Mouse (Mus musculus) T-helper 2 cell (primary cell): ENCODE results near the gene Olfr1132.
"Not testable (repeated sequence)": the region's sequence is repeated elsewhere in the genome, so short reads cannot be mapped to it uniquely, and the experiment has no call there.

ENCODE experiments used
- in situ Hi-C: fragments of 300-600 bp; cut with MboI, MseI; formaldehyde crosslinking; loops from one replicate; pipeline ENCODE4 v1.15.1; 2025; ENCODE audit warnings: high pct_unique_total_duplicates

The Olfr1132 gene

DNA sequence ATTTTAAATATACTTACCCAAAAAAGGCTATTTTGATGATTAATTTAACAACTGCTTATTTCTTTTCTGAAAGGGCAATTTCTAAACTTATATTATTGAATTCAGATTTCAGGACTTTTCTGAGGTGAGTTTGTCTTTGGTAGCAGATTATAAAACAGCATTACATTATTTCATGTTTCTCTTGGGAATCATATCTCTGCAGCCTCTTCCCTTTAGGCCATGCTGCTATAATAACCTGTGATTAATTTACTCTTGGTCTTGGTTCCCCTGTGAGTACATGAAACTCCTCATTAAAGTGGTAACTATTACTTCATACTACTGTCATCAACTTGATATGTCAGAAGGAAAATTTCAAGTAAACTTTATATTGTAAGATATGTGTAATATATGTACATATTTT lies at the start of gene Olfr1132:
Olfr1132 (minus strand) TSS at position 101 of the 400 bp plus-strand sequence.
- in situ Hi-C loops, result no loop called here

DNA sequence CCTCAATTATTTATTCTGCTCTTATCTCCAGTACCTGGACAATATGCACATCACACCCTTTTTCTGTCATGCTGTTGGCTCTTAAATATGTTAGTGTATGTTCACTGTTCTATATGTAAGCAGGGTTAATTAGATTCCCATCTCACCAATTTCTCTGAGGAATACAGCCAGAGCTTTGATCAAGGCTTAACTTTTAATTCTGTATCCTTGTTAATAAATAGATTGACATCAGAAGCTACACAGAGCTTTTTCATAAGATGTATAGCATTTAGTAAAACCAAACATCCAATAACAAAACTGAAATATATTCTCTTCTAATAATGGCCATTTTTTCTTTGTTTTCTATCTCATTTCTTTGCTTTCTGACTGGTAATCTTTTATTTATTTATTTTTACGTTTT lies 36.2 kb upstream of the Olfr1132 start, which contains the start of gene Olfr1135:
Olfr1135 (minus strand) TSS at position 101 of the 400 bp plus-strand sequence.
- in situ Hi-C loops, result no loop called here

DNA sequence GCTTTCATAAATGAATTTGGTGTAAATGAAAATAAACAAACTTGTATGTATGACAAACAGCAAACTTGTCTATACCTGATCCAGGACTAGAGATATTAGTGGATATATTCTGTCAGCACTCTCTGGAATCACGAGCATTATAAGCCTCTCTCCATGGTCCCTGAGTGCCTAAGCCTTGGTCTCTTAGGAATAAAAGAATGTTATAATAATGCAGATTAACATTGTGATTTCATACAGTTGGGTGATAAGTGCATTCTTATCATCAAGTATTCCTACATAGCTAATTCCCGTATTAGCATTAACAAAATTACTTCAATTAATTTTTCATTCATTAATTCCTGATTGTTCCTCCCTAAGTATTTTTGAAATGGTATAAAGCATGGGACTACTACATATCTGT lies 21.0 kb upstream of the Olfr1132 start, which contains the start of gene Olfr1134:
Olfr1134 (minus strand) TSS at position 101 of the 400 bp plus-strand sequence.
- in situ Hi-C loops, result loop anchor here (10.0 kb wide), 1 partner anchor 1936 kb away; the partner anchor contains the start of gene Olfr1246

DNA sequence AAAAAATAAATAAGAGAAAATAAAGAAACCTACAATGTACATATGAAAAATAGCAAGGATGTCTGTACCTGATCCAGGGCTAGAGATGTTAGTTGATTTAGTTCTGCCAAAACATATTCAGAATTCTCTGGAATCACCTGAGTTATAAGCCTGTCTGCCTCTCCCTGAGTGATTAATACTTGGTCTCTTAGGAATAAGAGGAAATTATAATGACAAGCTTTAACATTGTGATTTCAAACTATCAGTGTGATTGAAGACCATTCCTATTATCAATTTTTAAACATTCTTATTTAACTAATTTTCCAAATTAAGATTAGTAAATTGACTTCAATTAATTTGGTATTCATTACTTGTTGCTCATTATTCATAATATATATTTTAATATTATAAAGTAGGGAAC lies 9.9 kb upstream of the Olfr1132 start, which contains the start of gene Olfr1133:
Olfr1133 (minus strand) TSS at position 101 of the 400 bp plus-strand sequence.
- in situ Hi-C loops, result no loop called here

DNA sequence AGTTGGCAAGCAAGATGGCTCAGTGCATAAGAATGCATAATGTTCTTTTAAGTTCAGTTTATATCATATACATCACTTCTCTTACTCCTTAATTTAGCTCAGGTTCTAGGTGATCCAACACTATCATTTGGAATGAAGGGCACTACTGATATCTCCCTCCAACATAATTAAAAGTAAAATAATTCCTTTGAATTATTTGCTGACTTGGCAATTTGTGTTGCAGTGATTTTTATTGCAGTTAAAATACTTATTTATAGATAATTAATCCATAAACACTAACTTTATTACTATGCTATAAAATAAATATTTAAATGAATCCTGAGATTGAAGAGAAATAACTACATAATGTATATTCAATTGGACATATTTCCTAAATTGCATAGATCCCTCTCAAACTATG lies 5.1 kb upstream of the Olfr1132 start:
- in situ Hi-C loops, result no loop called here

DNA sequence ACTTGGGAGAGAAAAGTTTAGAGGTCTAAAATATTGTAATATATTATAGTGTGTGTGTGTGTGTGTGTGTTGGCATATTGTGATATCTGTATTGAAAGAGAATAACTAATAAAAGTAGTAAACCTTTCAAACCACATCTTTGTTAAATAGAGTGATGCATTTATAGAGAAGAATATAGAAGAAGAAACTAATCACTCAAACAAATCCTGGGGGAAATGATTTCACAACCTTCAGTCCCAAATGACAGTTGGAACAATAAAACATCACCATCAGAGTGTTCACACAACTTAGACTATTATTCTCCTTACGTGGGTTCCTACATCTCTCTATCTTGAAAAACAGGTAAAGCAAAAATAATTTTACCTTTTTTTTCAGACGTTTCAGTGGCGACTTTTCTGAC lies 10.5 kb downstream of the Olfr1132 start, which contains the start of gene Olfr1131:
Olfr1131 (plus strand) TSS at position 301 of the 400 bp plus-strand sequence.
- in situ Hi-C loops, result no loop called here

DNA sequence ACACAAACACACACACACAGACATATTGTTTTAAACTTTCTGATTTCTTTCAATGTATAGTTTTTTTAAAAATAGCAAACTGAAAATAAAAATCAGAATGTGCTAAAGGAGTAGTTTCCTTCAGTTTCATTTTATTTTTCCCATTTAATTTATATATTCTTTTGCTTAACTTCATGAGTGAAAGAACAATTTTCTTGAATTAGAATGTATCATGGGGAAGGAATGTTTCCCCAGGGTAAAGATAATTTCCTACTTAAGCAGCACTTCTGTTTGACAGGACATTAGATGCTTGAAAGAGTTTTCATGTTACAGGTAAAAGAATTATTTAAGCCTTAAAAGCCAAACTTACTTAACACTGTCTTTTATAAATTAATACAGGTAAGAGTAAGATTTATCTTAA lies 31.4 kb downstream of the Olfr1132 start, which contains the start of gene Olfr1130:
Olfr1130 (plus strand) TSS at position 301 of the 400 bp plus-strand sequence.
- in situ Hi-C loops, result not testable (repeated sequence)
